Mouse (Mus musculus) mesoderm, embryonic 11.5 days (tissue): ENCODE results near the gene Hist1h2bn.
A peak's percentile ranks its signal among the peaks of the same experiment; 100 is the strongest.
"Not testable (repeated sequence)": the region's sequence is repeated elsewhere in the genome, so short reads cannot be mapped to it uniquely, and the experiment has no call there.

ENCODE experiments used
- DNase-seq: peaks from one replicate; pipeline ENCODE4 v3.0.0-alpha.2; 2012; ENCODE audit warnings: low read depth, low spot score

Hist1h2bn gene

GRCm38 (mm10) chr13:21781639-21782038, 27.7 kb downstream of the Hist1h2bn start:
- DNase-seq: no peak

- peak; percentile 54 for DNase-seq
These were observed 28.7 kb downstream of the Hist1h2bn start for GRCm38 (mm10) chr13:21782361-21783254.

- DNase-seq: peak; percentile 90
These were observed 29.3 kb downstream of the Hist1h2bn start, which contains the start of gene Hist1h3i for GRCm38 (mm10) chr13:21783255-21783617. TSS of gene Hist1h3i (minus strand) at chr13:21783370.

GRCm38 (mm10) chr13:21783734-21784161, 29.8 kb downstream of the Hist1h2bn start:
- DNase-seq: no peak

- DNase-seq: no peak
These were observed 30.4 kb downstream of the Hist1h2bn start for GRCm38 (mm10) chr13:21784311-21784710.

- no peak for DNase-seq
These were observed 32.4 kb downstream of the Hist1h2bn start for GRCm38 (mm10) chr13:21786189-21786898.

- peak; percentile 96 for DNase-seq
These were observed 33.1 kb downstream of the Hist1h2bn start, which contains the start of the genes Hist1h2an and Hist1h2bp for GRCm38 (mm10) chr13:21786899-21787629. TSS of gene Hist1h2an (minus strand) at chr13:21787218. TSS of gene Hist1h2bp (plus strand) at chr13:21787461.

GRCm38 (mm10) chr13:21787760-21788593, 34.1 kb downstream of the Hist1h2bn start:
- no peak for DNase-seq

- DNase-seq: no peak
These were observed 36.0 kb downstream of the Hist1h2bn start for GRCm38 (mm10) chr13:21789925-21790324.

GRCm38 (mm10) chr13:21790601-21791283, 36.8 kb downstream of the Hist1h2bn start:
- DNase-seq: no peak

- no peak for DNase-seq
These were observed 41.7 kb downstream of the Hist1h2bn start for GRCm38 (mm10) chr13:21795584-21795983.

GRCm38 (mm10) chr13:21797163-21797562, 43.2 kb downstream of the Hist1h2bn start:
- not testable (repeated sequence) for DNase-seq

GRCm38 (mm10) chr13:21803058-21803457, 49.1 kb downstream of the Hist1h2bn start:
- not testable (repeated sequence) for DNase-seq
